Mouse (Mus musculus) heart, embryonic 11.5 days (tissue): ENCODE data around the gene Gm4778. TPM values are rescaled to one million over a fixed set of nuclear protein-coding genes. Genes with fewer than 3 reads are reported as not detected.
A peak's percentile ranks its signal among the peaks of the same experiment; 100 is the strongest.
"Not testable (repeated sequence)": the region's sequence is repeated elsewhere in the genome, so short reads cannot be mapped to it uniquely, and the experiment has no call there.

Source experiments
- ATAC-seq: fragments of 200-750 bp; cut with Nextera tagmentation; replicated peaks from 2 replicates; pipeline ENCODE4 v1.8.0; 2017; ENCODE audit warnings: moderate library complexity; ENCODE audit not compliant: insufficient number of reproducible peaks, low FRiP score, low TSS enrichment
- H3K27ac ChIP-seq: fragments of 300-500 bp; sonication (generic); 2 replicates; pipeline ENCODE4 v1.5.1; 2014; ENCODE audit warnings: mild to moderate bottlenecking, low read depth, low read length
- H3K27me3 ChIP-seq: fragments of 300-500 bp; sonication (generic); 2 replicates; pipeline ENCODE4 v1.6.1; 2014; ENCODE audit warnings: mild to moderate bottlenecking, low read length, mixed read lengths; ENCODE audit not compliant: control insufficient read depth, insufficient read depth
- H3K36me3 ChIP-seq: fragments of 300-500 bp; sonication (generic); 2 replicates; pipeline ENCODE4 v1.6.1; 2014; ENCODE audit warnings: mild to moderate bottlenecking, low read length, moderate library complexity, mixed read lengths; ENCODE audit not compliant: control insufficient read depth, insufficient read depth
- H3K4me1 ChIP-seq: fragments of 300-500 bp; sonication (generic); 2 replicates; pipeline ENCODE4 v1.6.1; 2014; ENCODE audit warnings: low read length; ENCODE audit not compliant: control insufficient read depth, insufficient read depth
- H3K4me2 ChIP-seq: fragments of 300-500 bp; sonication (generic); 2 replicates; pipeline ENCODE4 v1.6.1; 2014; ENCODE audit warnings: mild to moderate bottlenecking, moderate library complexity
- H3K4me3 ChIP-seq: fragments of 300-500 bp; sonication (generic); 2 replicates; pipeline ENCODE4 v1.5.1; 2014; ENCODE audit warnings: low read depth, low read length
- H3K9ac ChIP-seq: fragments of 300-500 bp; sonication (generic); 2 replicates; pipeline ENCODE4 v1.6.1; 2014; ENCODE audit warnings: mild to moderate bottlenecking, low read depth, low read length, moderate library complexity
- H3K9me3 ChIP-seq: fragments of 300-500 bp; sonication (generic); replicated peaks from 2 replicates; pipeline ENCODE4 v1.6.1; 2016; ENCODE audit warnings: low read length; ENCODE audit not compliant: control insufficient read depth
- WGBS: fragments of 180-500 bp; shearing (Covaris S2); extraction: QIAGEN DNeasy Blood & Tissue Kit; methylation state at CpG from one replicate; pipeline ENCODE4 v1.1.7; 2014; ENCODE audit not compliant: insufficient replicate concordance; 5-methylcytosine and 5-hydroxymethylcytosine counted together
- polyA plus RNA-seq: library from polyadenylated mRNA; unstranded; fragments of >200 nt; fragmentation: Nextera tagmentation; extraction: Ambion mirVana; gene quantifications from 2 replicates; pipeline ENCODE4 v1.2.1, GENCODE M21; 2014

The Gm4778 gene
- not detected in 2 replicates for polyA plus RNA-seq

DNA sequence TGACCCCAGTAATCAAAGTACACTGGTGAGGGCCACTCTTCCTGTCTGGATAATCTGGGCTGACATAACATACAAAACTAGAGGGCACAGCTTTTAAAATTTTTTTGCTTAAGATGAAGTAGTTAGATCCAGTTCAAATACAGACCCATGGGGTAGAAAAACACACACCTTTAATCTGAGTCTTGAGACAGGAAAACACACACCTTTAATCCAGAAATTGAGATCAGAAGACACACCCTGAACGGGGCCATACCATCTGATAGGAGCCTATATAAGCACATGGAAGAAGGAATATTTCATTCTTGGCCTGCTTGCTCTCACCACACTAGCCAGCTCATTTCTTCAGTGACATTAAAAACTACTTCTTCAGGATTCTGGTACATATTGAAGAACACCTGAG, at the start of gene Gm4778:
Gene Gm4778 (plus strand): TSS at position 301 of the 400 bp plus-strand sequence.
- ATAC-seq, H3K4me3 ChIP-seq, H3K9me3 ChIP-seq, H3K27me3 ChIP-seq, H3K4me2 ChIP-seq, H3K27ac ChIP-seq, H3K9ac ChIP-seq, H3K4me1 ChIP-seq, H3K36me3 ChIP-seq: not testable (repeated sequence)
- 80% methylated on average over 1 of the region's 1 CpGs for whole genome bisulfite sequencing

DNA sequence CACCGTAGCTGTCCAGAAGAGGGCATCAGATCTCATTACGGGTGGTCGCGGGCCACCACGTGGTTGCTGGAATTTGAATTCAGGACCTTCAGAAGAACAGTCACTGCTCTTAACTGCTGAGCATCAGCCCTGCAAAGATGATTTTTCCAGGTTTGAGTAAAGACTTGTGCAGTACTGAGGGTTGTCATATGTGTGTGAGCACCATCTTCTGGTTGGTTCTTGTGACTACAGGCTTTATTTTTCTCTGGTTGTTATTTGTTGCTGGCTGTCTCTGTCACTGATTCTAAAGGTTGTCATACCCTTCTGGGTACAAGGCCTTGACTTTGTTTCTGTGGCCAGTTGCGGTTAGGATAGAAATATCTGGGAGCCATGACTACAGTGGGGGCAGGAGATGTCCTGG, 3.2 kb upstream of the Gm4778 start:
- no peaks in the 10 kb centered on the region for H3K4me1 ChIP-seq
- H3K9me3 ChIP-seq: no peaks in the 10 kb centered on the region
- no peak overlapping the region for H3K4me2 ChIP-seq
- no peaks in the 10 kb centered on the region for H3K27me3 ChIP-seq
- no peak overlapping the region for H3K4me3 ChIP-seq
- no peak overlapping the region for H3K27ac ChIP-seq
- ATAC-seq: no peak
- no peaks in the 10 kb centered on the region for H3K36me3 ChIP-seq
- H3K9ac ChIP-seq: no peak overlapping the region
- WGBS: 46% methylated on average over 6 of the region's 6 CpGs

DNA sequence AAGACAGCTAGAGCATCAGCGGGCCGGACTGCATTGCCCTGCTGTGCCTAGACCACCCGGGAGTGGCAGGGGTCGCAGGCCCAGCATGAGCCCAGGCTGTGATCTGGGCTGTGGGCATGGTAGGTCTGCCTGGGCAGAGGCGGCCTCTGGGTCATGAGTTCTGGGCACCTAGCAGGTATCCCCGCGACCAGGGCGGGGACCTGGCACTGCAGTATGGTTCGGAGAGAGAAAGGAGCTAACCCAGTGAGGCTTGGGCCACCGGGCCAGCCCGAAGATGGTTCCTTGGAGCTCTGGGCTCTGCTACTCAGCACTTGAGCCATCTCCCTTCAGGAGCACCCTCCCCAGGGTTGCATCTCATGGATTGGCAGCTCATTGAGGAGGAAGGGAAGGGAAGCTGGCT, 12.2 kb downstream of the Gm4778 start:
- no peak for ATAC-seq
- no peak overlapping the region for H3K4me2 ChIP-seq
- 87% methylated on average over 11 of the region's 11 CpGs for WGBS

DNA sequence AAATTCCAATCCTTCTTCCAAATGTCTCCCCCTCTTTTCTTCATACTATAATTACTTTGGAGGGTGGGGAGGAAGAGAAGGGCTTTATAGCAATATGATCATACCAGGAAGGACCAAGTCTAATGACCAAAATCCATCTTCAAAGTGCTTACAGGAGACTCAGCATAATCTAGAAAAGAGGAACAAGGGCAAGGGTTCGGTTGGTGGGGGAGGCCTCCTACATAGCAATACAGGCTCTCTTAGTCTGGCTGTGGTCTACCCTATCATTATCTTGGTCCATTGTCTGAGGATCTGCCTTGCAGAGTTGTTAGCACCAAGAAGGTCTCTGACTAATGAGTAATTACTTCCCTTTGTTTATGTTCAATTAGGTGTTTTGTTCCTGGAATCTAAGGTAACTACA, 41.6 kb downstream of the Gm4778 start:
- H3K4me2 ChIP-seq: no peak overlapping the region
- ATAC-seq: no peak
- H3K4me1 ChIP-seq: no peaks in the 10 kb centered on the region
- no peaks in the 10 kb centered on the region for H3K9me3 ChIP-seq
- H3K27ac ChIP-seq: no peak overlapping the region
- no peak overlapping the region for H3K9ac ChIP-seq
- H3K4me3 ChIP-seq: no peak overlapping the region
- WGBS: 83% methylated on average over 1 of the region's 1 CpGs
- H3K27me3 ChIP-seq: no peaks in the 10 kb centered on the region
- H3K36me3 ChIP-seq: no peaks in the 10 kb centered on the region

More for the DNA sequence above, 12.2 kb downstream of the Gm4778 start:
- Histone ChIP-seq H3K27ac (no peak overlapping the region), H3K9me3 (no peaks in the 10 kb centered on the region), H3K4me1 (no peaks in the 10 kb centered on the region), H3K36me3 (no peaks in the 10 kb centered on the region), H3K9ac (no peak overlapping the region), H3K27me3 (no peaks in the 10 kb centered on the region), H3K4me3 (no peak overlapping the region)

DNA sequence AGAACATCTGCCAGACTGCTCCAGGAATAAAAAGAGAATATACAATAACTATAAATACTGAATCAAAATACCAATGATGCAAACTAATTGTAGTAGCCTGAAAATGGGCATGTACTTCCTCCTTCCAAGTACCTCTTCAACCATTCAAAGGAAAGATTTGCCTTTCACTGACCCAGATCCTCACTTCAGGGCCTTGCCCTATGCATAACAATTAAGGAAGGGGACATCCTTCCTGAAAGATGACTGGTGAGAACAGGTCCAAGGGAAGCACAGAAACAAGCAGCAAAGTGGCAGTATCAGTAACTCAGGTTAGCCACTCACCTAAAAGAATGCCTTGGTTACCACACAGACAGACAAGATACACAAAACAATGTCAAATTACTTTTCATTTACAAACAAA, 43.1 kb downstream of the Gm4778 start:
- Histone ChIP-seq H3K27me3 (no peaks in the 10 kb centered on the region), H3K27ac (no peak overlapping the region), H3K9ac (no peak overlapping the region), H3K4me2 (no peak overlapping the region), H3K4me3 (no peak overlapping the region), H3K36me3 (no peaks in the 10 kb centered on the region), H3K4me1 (peaks cover 6% of the 10 kb centered on the region; the same call in 1 of the 2 replicates), H3K9me3 (no peaks in the 10 kb centered on the region)
- no peak for ATAC-seq

DNA sequence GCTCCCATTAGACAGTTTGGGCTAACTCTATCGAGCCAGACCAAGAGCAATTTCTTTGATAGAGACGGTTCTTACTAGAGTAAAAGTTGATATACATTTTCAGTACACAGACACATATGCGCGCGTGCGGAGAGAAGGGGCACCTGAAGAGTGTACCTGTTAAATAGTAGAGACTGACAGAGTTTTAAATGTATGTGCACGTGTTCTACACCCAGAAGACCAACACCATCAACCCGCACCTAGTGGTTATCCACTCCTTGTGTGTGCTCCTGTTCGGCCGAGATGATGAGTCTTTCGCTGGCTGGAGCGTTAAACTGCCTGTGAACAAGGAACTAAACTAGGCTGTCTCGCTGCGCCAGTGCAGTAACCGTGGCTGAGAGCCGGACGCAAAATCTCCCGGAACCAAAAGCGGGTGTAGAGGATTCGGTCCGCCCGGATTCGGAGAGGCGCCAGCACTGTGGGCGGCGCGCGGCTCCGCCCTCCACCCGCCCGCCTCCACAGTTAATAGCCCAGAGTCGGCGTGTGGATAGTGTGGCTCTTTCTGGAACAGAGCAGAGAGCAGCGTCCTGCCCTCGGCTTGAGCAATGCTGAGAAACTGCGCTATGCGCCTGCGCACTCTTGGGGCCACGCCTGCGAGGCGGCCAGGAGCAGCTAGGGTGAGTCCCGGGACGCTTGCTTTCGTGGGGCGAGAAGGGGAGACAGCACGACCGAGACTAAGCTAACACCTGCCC, 46.0 kb downstream of the Gm4778 start, which contains the start of gene Them4:
Gene Them4 (plus strand): TSS at position 457 of the 731 bp plus-strand sequence.
- H3K4me1 ChIP-seq: peaks cover 6% of the 10 kb centered on the region; the same call in 1 of the 2 replicates
- H3K27me3 ChIP-seq: no peaks in the 10 kb centered on the region
- H3K9ac ChIP-seq: peak within 1 kb of the TSS; percentile 83
- H3K4me2 ChIP-seq: peak within 1 kb of the TSS; percentile 80
- peak; percentile 98 for ATAC-seq
- H3K9me3 ChIP-seq: no peaks in the 10 kb centered on the region
- H3K36me3 ChIP-seq: no peaks in the 10 kb centered on the region
- 2% methylated on average over 47 of the region's 47 CpGs for WGBS
- H3K27ac ChIP-seq: peak within 1 kb of the TSS; percentile 83
- H3K4me3 ChIP-seq: peak within 1 kb of the TSS; percentile 68

GRCm38 (mm10) chr3:94310491-94310890, 46.7 kb downstream of the Gm4778 start:
- H3K27ac ChIP-seq: peak overlapping the region; percentile 83
- H3K4me1 ChIP-seq: peaks cover 6% of the 10 kb centered on the region; the same call in 1 of the 2 replicates
- H3K4me3 ChIP-seq: peak overlapping the region; percentile 68
- peak overlapping the region; percentile 83 for H3K9ac ChIP-seq
- H3K36me3 ChIP-seq: no peaks in the 10 kb centered on the region
- 43% methylated on average over 7 of the region's 7 CpGs for WGBS
- H3K9me3 ChIP-seq: no peaks in the 10 kb centered on the region
- peak overlapping the region; percentile 80 for H3K4me2 ChIP-seq
- H3K27me3 ChIP-seq: no peaks in the 10 kb centered on the region
- ATAC-seq: no peak

- H3K9ac ChIP-seq: no peak overlapping the region
- ATAC-seq: no peak
- 75% methylated on average over 6 of the region's 6 CpGs for WGBS
These were observed 47.1 kb downstream of the Gm4778 start for GRCm38 (mm10) chr3:94310911-94311310.

GRCm38 (mm10) chr3:94311376-94311775, 47.5 kb downstream of the Gm4778 start:
- H3K9me3 ChIP-seq: no peaks in the 10 kb centered on the region
- H3K4me3 ChIP-seq: no peak overlapping the region
- H3K36me3 ChIP-seq: no peaks in the 10 kb centered on the region
- peaks cover 6% of the 10 kb centered on the region; the same call in 1 of the 2 replicates for H3K4me1 ChIP-seq
- H3K9ac ChIP-seq: no peak overlapping the region
- H3K4me2 ChIP-seq: no peak overlapping the region
- WGBS: 89% methylated on average over 4 of the region's 4 CpGs
- no peaks in the 10 kb centered on the region for H3K27me3 ChIP-seq
- no peak overlapping the region for H3K27ac ChIP-seq
- ATAC-seq: no peak

More at GRCm38 (mm10) chr3:94310911-94311310, 47.1 kb downstream of the Gm4778 start:
- Histone ChIP-seq H3K27ac (no peak overlapping the region), H3K27me3 (no peaks in the 10 kb centered on the region), H3K4me2 (peak overlapping the region; percentile 80), H3K36me3 (no peaks in the 10 kb centered on the region), H3K4me3 (peak overlapping the region; percentile 68), H3K4me1 (peaks cover 6% of the 10 kb centered on the region; the same call in 1 of the 2 replicates), H3K9me3 (no peaks in the 10 kb centered on the region)
